Mouse (Mus musculus): ENCODE results near the gene Zap70.

- TF ChIP-seq CTCF (IDR thresholded peaks at IDR 0.05; ENCODE audit: low read depth): no peak
- no peak for TF ChIP-seq EP300 (IDR thresholded peaks at IDR 0.05; ENCODE audit: low read depth)
These were observed 9.4 kb downstream of the Zap70 start for GRCm38 (mm10) chr1:36770998-36771397.
